Mouse (Mus musculus): ENCODE data around the gene Als2cr12. TPM values are rescaled to one million over a fixed set of nuclear protein-coding genes. Genes with fewer than 3 reads are reported as not detected.
A peak's percentile ranks its signal among the peaks of the same experiment; 100 is the strongest.
"Not testable (repeated sequence)": the region's sequence is repeated elsewhere in the genome, so short reads cannot be mapped to it uniquely, and the experiment has no call there.

The Als2cr12 gene
- not detected in 2 replicates for total RNA-seq (2015)
- total RNA-seq (2017), result 0.44 and 0.67 TPM in 2 replicates

- not testable (repeated sequence) for ATAC-seq (replicated peaks; ENCODE audit: poor library complexity)
Observed at GRCm38 (mm10) chr1:58695810-58696209, at the start of gene Als2cr12. Gene Als2cr12 (minus strand): TSS chr1:58695989.

DNA sequence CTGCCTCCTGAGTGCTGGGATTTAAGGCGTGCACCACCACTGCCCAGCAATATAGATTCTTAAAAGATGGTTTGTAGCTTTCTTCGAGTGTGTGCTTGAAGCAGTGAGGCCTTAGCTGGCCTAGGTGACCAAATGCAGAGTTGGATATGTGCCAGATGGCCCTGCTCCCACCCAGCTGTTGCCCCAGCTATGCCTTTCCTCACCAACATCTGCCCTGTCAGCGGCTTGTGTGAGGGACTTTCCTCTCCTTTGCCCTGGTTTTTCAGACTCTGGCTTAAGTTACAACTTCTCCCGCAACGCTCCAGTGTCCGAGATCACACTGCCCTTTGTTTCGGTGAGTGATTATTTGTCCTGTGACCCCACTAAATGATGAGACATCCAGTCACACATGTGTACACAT, 48.9 kb upstream of the Als2cr12 start:
- no peak for ATAC-seq (replicated peaks; ENCODE audit: poor library complexity)

DNA sequence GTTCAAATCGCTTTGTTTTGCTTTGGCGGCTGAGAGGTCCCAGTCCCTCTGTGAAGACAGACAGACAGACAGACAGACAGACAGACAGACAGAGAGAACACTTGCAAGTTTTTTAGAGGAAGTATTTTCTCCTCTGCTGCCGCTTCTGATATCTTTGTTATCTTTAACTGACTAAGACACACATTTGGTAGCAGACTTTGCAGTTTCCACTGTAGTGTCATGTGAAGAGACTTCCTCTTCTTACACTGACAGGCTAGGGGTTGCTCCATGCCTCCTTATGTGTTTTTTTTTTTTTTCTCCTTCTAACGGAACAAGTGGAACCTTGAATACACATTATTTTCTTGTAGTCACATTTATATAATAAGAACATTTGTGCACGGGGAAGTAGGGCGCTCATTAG, 47.5 kb upstream of the Als2cr12 start:
- peak; percentile 91 for ATAC-seq (replicated peaks; ENCODE audit: poor library complexity)

GRCm38 (mm10) chr1:58742571-58743021, 46.8 kb upstream of the Als2cr12 start:
- ATAC-seq (replicated peaks; ENCODE audit: poor library complexity), result peak; percentile 9; the same call in 1 of the 2 replicates

DNA sequence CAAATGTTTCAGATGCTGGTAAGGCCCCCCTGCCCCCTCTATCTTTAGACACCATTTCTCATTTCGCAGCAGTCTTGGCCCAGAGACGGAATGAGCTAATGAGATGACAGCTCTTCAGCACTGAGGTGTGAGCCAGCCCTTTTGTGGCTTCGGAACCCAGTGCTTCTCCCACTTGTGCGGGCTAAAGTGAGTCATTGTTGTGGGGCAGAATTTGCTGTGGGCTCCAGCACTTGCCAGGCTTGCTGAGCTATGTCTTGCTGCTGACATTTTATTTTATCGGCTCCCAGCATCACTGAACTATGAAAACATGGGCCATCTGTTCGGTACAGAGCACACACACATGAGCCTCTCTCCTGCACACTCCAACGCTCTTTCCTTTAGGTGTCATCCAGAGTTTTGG, 43.7 kb upstream of the Als2cr12 start:
- ATAC-seq (replicated peaks; ENCODE audit: poor library complexity), result no peak

- ATAC-seq (replicated peaks; ENCODE audit: poor library complexity), result no peak
Observed at GRCm38 (mm10) chr1:58736968-58737367, 41.2 kb upstream of the Als2cr12 start.

- ATAC-seq (replicated peaks; ENCODE audit: poor library complexity), result no peak
Observed at GRCm38 (mm10) chr1:58735962-58736361, 40.2 kb upstream of the Als2cr12 start.

DNA sequence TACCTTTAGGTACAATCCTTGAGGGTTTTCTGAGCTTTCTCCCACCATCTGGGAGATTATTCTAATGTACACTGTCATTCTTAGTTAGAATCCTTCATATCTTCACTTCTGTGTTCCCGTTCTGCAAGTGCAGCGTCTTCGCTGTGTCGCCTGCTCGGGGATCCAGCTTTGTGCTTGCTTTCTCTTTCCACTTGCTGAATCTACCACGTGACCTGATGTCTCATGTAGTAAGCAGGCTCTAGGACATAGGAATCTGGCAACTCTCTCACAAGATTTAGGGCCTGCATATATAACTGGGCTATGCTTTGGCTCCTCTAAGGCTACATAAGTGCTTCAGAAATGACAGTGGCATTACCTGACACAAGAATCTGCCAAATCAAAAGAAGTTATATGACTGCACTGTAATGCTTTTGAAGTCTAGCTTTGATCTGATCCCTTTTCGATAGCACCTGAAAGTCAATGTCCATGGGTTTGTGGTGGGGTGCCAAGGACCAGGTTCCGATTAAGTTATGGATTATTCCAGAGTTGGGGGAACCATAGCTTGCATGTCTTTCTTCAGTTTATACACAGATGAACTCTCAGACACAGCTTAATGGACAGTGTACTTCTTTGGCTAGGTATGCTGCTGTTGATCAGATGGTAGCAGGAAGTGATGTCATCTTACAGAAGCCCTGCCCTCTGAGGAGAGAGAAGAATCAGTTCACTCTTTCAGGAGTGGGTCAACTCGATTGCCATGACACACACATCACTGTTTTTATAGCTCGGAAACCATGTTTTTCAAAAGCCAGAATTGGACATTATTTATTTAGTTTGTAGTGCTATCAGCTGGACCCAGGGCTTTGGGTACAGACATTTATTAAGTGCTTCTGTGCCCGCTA, 38.5 kb upstream of the Als2cr12 start:
- ATAC-seq (replicated peaks; ENCODE audit: poor library complexity), result no peak

DNA sequence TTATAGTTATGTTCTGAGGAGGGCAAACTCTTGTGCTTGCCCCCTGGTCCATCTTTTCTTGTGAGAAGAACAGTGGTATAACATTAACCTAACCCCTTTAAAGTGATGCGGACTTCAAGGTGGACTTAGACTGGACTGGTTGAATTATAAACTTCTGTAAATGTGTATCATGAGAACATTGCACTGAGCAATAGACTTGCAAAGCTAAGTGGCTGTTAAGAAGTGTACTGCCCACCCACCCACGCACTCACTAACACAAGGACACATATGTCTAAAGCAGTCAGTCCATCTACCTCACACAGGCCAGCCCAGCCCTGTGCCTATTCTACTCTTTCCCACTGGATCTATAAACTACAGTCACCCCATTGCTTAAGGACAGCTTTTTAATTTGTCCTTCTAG, 37.8 kb upstream of the Als2cr12 start:
- ATAC-seq (replicated peaks; ENCODE audit: poor library complexity), result no peak

DNA sequence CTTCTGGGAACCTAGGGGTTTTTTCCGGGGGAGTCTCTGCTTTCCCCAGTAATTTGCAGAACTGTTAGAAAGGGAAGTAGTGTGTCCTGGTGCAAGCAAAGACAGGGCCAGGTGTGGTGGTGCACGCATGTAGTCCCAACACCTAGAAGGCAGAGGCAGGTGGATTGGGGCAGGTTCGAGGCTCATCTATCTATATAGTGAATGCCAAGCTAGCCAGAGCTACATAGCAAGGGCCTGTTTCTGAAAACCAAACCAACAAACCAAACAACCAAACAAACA, 32.7 kb upstream of the Als2cr12 start:
- ATAC-seq (replicated peaks; ENCODE audit: poor library complexity), result no peak

- no peak for ATAC-seq (replicated peaks; ENCODE audit: poor library complexity)
Observed at GRCm38 (mm10) chr1:58727747-58728589, 32.2 kb upstream of the Als2cr12 start.

DNA sequence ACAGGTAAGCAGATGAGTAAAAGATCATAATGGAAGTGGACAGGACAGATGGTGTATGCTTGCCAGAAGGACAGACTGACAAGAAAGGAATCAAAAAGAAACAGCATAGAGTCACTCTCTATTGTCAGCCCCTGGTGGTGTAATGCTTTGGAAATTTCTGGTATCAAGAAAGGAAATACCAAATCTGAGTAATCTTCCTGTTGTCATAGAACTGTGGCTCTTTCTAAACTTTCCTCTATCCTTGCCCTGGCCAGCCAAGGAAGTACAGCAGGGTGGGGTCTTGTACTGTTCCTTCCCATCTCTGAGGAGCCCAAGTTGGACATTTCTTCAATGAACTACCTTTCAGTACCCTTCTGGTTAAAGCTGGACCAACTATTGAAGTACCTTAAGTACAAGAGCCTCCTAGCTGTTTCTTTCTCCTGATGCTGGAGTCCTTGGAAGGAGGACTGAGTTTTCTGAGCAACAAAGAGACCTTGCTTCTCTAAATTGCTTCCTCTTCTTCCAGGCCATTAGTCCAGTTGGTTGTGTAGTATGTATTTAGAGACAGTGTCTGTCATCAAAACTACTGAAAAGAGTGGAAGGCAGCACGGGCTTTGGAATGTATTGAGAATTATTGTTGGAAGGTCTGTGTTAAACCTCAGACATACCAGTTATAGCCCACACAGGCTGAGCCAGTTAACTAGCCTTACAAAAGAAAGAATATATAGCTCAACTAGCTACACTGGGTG, 31.4 kb upstream of the Als2cr12 start:
- peak; percentile 62 for ATAC-seq (replicated peaks; ENCODE audit: poor library complexity)

- no peak for ATAC-seq (replicated peaks; ENCODE audit: poor library complexity)
Observed at GRCm38 (mm10) chr1:58725767-58726166, 30.0 kb upstream of the Als2cr12 start.

- ATAC-seq (replicated peaks; ENCODE audit: poor library complexity), result no peak
Observed at GRCm38 (mm10) chr1:58725095-58725494, 29.3 kb upstream of the Als2cr12 start.

DNA sequence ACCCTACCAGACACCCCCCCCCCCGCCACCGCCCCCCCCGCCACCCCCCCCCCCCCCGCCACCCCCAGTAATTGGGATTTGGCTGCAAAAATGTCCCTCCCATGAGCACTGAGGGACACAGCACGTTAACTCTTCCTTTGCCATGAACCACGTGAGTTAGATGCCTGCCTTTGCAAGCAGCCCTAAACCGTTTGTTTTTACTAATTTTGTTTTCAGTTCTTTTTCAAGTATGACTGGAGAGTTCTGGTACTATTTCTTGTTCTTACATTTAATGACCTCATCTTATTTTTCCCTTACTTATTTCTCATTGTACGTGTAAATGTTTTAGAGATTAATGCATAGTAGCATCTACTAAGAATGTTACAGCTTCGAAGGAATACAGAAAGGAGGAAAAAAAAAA, 28.7 kb upstream of the Als2cr12 start:
- no peak for ATAC-seq (replicated peaks; ENCODE audit: poor library complexity)

GRCm38 (mm10) chr1:58723809-58724405, 28.1 kb upstream of the Als2cr12 start:
- no peak for ATAC-seq (replicated peaks; ENCODE audit: poor library complexity)

- no peak for ATAC-seq (replicated peaks; ENCODE audit: poor library complexity)
Observed at GRCm38 (mm10) chr1:58723062-58723808, 27.4 kb upstream of the Als2cr12 start.

DNA sequence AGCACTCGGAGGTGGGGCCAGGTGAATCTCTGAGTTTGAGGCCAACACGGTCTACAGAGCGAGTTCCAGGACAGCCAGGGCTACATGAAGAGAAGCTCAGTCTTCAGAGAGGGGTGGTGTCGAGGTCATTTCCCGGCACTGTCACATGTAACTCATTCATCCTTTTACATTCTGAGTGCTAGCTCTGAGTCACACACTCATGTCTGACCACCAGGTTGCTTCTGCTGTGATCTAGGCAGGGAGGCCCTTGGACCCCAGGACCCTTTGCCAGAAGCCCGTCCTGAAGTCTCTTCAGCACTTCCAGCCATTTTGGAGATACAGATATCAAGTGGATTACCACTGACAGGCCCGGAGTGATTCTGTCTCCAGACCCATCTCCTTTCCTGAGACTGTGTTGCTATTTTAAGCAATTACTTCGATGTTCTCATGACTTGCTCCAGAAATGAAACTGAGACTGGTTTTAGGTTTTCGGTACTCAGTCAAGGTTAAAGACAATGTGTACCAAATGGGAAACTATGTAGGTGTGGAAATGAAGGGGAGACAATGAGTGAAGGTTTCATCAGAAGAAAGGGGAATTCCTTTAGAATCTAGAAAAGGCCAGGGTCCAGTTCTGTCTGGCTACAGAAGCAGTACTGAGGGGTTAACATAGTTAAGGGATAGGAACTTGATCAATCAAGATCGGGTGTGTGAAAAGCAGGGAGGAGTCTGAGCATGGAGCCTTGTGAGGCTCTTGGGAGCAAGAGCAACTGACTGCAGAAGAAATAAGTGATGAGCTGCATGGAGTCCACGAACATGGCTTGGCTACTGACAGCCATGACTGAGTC, 26.5 kb upstream of the Als2cr12 start:
- ATAC-seq (replicated peaks; ENCODE audit: poor library complexity), result no peak

DNA sequence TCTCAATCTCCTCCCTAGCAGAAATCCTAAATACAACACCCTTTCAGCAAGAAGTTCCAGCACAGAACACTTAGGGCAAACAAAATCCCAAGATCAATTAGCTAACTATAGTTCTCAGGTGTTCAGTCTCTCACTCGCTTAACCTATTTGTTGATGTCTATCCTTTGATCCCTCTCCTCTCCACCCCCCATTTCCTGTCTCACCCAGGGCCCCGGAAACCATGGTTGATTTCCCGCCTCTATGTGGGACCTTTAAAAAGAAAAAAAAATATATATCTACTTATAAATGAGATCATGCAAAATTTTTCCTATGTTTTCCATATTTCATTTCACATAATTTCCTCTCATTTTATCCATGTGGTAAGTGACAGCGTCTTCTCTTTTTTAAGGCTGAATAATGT, 25.2 kb upstream of the Als2cr12 start:
- no peak for ATAC-seq (replicated peaks; ENCODE audit: poor library complexity)
